Mouse (Mus musculus): ENCODE measurements around the gene Reep1. TPM values are rescaled to one million over a fixed set of nuclear protein-coding genes. Genes with fewer than 3 reads are reported as not detected.

Gene Reep1
- polyA plus RNA-seq, 1 experiment from 2014 or later: 326 TPM

DNA sequence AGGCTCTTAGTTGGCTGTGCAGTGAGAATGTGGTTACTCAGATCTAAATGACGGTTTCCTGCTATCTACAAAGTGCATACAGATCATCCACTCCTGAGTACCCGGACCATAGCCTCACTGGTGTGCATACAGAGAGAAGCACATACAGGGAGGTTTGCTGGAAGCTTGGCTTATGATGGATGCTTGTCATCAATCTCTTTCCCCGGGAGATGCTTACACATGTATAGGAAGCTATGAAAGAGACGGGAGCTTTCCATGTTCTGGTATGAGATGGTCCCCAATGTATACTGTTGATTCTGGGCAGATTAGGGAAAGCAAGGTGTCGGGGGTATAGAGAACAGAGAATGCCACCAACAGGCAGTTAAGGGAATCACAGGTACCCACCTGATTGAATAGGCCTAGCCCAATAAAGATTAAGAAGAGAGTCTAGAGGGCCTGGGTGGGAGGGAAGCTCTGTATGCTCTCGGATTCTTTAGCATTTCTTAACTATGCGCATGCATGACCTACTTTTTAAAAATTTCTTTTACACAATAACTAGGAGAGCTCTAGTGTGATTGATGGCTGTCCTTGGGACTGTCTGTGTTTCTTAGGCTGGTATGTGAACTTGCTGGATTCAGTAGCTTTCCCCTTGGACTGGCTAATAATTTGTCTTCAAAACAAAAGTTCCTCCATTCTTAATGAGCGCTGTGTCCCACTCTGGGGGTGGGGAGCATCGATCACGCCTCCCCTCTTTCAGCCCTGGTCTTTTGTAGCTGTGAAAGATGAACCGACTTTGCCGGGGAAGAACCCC is 62.7 kb downstream of the Reep1 start:
- Histone ChIP-seq H3K36me3 (replicated peaks; ENCODE audit: control insufficient read depth, insufficient read depth) (peaks cover 78% of the 10 kb centered on the region), H3K4me3 (replicated peaks; ENCODE audit: low read length) (no peak overlapping the region), H3K4me2 (replicated peaks) (no peak overlapping the region), H3K27me3 (ENCODE audit: control insufficient read depth, insufficient read depth, low read length) (no peaks in the 10 kb centered on the region), H3K9ac (no peak overlapping the region), H3K4me1 (replicated peaks; ENCODE audit: control insufficient read depth, insufficient read depth, low read length) (no peaks in the 10 kb centered on the region), H3K9me3 (ENCODE audit: control insufficient read depth, low read length) (no peaks in the 10 kb centered on the region), H3K27ac (no peak overlapping the region)
- ATAC-seq (ENCODE audit: low FRiP score): no peak
- no peak for DNase-seq (ENCODE audit: low spot score)
- 72% methylated on average over 12 of the region's 12 CpGs for WGBS

DNA sequence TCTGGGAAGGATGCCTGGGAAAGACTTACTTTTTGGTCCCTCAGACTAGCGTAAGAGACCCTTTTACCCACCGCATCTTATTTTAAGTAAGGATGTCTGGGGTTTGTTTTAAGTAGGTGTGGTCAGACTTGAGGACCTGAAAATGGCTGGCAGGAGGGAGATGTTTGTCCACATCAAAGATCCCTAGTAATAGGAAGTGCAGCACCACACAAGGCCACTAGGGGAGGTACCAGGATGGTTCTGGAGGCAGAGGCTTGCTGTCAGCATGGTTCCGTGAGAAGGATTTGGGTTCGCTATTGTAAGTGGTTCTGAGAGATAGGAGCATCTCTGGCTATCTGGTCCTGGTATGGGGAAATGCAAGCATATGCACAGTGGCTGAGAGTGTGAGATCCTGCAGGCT is 63.5 kb downstream of the Reep1 start:
- Histone ChIP-seq H3K9me3 (ENCODE audit: control insufficient read depth, low read length) (no peaks in the 10 kb centered on the region), H3K36me3 (replicated peaks; ENCODE audit: control insufficient read depth, insufficient read depth) (peaks cover 84% of the 10 kb centered on the region), H3K4me3 (replicated peaks; ENCODE audit: low read length) (no peak overlapping the region), H3K4me2 (replicated peaks) (no peak overlapping the region), H3K4me1 (replicated peaks; ENCODE audit: control insufficient read depth, insufficient read depth, low read length) (no peaks in the 10 kb centered on the region), H3K27me3 (ENCODE audit: control insufficient read depth, insufficient read depth, low read length) (no peaks in the 10 kb centered on the region), H3K9ac (no peak overlapping the region), H3K27ac (no peak overlapping the region)
- ATAC-seq (ENCODE audit: low FRiP score) (no peak), DNase-seq (ENCODE audit: low spot score) (no peak)
- WGBS: 98% methylated on average over 4 of the region's 4 CpGs

DNA sequence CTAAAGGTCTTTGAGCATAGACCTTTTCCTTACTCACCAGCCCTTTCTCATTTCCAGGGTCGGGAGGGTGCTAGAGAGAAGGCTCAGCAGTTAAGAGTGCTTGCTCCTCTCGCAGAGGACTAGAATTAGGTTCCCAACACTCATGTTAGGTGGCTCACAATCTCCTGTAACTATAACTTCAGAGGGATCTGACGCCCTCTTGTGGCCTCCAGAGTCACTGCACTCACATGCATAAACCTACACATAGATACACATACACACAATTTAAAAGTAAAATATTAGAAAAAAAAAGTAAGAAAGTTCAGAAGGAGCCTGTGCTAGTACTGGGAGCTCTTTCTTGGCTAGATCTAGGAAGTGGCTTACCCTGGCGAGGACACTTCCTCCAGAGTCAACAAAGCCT is 63.9 kb downstream of the Reep1 start:
- 97% methylated on average over 4 of the region's 4 CpGs for WGBS

DNA sequence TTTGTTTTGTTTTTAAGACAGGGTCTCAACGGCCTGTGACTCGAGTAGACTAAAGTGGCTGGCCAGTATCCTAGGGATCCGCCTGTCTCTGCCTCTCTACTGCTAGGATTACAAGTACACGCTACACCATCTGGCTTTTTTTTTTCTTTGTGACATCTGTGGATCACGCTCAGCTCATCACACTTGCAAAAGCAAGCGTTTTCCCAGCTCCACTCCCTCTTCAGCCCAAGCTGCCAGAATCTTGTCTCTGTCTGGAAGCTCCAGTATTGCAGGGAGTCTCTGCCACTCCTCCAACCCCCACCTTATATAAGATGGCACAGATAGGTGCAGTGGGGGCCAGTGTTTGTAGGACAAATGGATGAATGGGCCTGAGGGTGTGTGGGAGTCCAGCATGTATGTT is 64.8 kb downstream of the Reep1 start:
- whole genome bisulfite sequencing: 80% methylated on average over 6 of the region's 6 CpGs
- ATAC-seq (ENCODE audit: low FRiP score): no peak
- H3K27ac ChIP-seq: no peak overlapping the region
- H3K4me1 ChIP-seq (replicated peaks; ENCODE audit: control insufficient read depth, insufficient read depth, low read length): no peaks in the 10 kb centered on the region
- H3K27me3 ChIP-seq (ENCODE audit: control insufficient read depth, insufficient read depth, low read length): no peaks in the 10 kb centered on the region
- peaks cover 80% of the 10 kb centered on the region for H3K36me3 ChIP-seq (replicated peaks; ENCODE audit: control insufficient read depth, insufficient read depth)
- H3K4me2 ChIP-seq (replicated peaks): no peak overlapping the region
- H3K4me3 ChIP-seq (replicated peaks; ENCODE audit: low read length): no peak overlapping the region
- no peak overlapping the region for H3K9ac ChIP-seq
- H3K9me3 ChIP-seq (ENCODE audit: control insufficient read depth, low read length): no peaks in the 10 kb centered on the region
- DNase-seq (ENCODE audit: low spot score): no peak

More for the DNA sequence above, 63.9 kb downstream of the Reep1 start:
- Histone ChIP-seq H3K4me1 (replicated peaks; ENCODE audit: control insufficient read depth, insufficient read depth, low read length) (no peaks in the 10 kb centered on the region), H3K36me3 (replicated peaks; ENCODE audit: control insufficient read depth, insufficient read depth) (peaks cover 84% of the 10 kb centered on the region), H3K4me2 (replicated peaks) (no peak overlapping the region), H3K9me3 (ENCODE audit: control insufficient read depth, low read length) (no peaks in the 10 kb centered on the region), H3K27me3 (ENCODE audit: control insufficient read depth, insufficient read depth, low read length) (no peaks in the 10 kb centered on the region), H3K4me3 (replicated peaks; ENCODE audit: low read length) (no peak overlapping the region), H3K27ac (no peak overlapping the region), H3K9ac (no peak overlapping the region)
- ATAC-seq (ENCODE audit: low FRiP score): no peak
- no peak for DNase-seq (ENCODE audit: low spot score)

DNA sequence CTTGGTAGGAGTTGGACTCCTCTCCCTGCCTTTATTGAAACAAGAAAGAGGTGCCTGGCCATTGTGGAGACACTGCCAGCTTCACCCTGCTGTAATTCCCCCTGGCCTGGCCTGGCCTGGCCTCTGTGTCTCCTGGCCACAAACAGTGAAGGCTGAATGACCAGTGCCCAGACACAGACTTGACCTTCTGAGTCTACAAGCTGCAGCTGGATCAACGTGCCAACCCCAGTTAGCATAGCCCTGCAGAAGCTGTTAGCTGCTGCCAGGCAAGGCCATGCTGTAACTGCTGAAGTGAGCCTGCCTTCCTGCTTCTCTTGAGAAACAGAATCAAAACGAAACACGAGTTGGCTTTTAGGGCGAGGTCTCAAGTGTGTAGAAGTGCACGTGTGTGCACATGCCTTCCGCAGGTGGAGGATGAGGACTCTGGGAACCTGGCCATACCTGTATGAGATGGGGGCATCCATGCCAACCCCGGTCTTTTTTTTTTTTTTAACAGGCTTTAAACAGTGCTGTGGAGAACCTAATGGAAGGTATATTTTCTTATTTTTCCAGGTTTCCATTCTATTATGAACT is 65.4 kb downstream of the Reep1 start:
- H3K9ac ChIP-seq: no peak overlapping the region
- H3K27ac ChIP-seq: no peak overlapping the region
- ATAC-seq (ENCODE audit: low FRiP score) (no peak), DNase-seq (ENCODE audit: low spot score) (no peak)
- H3K4me3 ChIP-seq (replicated peaks; ENCODE audit: low read length): no peak overlapping the region
- no peak overlapping the region for H3K4me2 ChIP-seq (replicated peaks)
- H3K27me3 ChIP-seq (ENCODE audit: control insufficient read depth, insufficient read depth, low read length): no peaks in the 10 kb centered on the region
- 91% methylated on average over 7 of the region's 7 CpGs for WGBS
- no peaks in the 10 kb centered on the region for H3K9me3 ChIP-seq (ENCODE audit: control insufficient read depth, low read length)
- peaks cover 81% of the 10 kb centered on the region for H3K36me3 ChIP-seq (replicated peaks; ENCODE audit: control insufficient read depth, insufficient read depth)
- H3K4me1 ChIP-seq (replicated peaks; ENCODE audit: control insufficient read depth, insufficient read depth, low read length): no peaks in the 10 kb centered on the region

DNA sequence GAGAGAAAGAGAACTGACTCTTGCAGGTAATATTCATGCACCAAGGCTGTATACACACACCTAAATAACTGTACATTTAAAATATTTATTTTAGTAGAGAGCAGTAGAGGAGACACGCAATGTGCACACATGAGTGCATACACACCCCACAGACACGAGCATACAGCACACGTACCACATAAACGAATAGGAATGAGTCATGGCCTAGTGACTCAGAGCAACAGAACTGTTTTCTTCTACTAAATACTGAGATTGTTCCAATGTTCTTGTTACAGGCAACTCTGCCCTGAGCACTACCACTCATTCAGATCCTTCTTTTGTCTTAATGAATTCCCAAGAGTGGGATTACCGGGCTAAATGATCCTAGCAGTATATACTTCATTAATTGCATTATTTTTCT is 70.7 kb downstream of the Reep1 start:
- Histone ChIP-seq H3K9ac (no peak overlapping the region), H3K36me3 (replicated peaks; ENCODE audit: control insufficient read depth, insufficient read depth) (peaks cover 89% of the 10 kb centered on the region), H3K4me2 (replicated peaks) (no peak overlapping the region), H3K27me3 (ENCODE audit: control insufficient read depth, insufficient read depth, low read length) (no peaks in the 10 kb centered on the region), H3K4me1 (replicated peaks; ENCODE audit: control insufficient read depth, insufficient read depth, low read length) (no peaks in the 10 kb centered on the region), H3K9me3 (ENCODE audit: control insufficient read depth, low read length) (no peaks in the 10 kb centered on the region), H3K27ac (no peak overlapping the region), H3K4me3 (replicated peaks; ENCODE audit: low read length) (no peak overlapping the region)
- 91% methylated on average over 5 of the region's 5 CpGs for WGBS
- DNase-seq (ENCODE audit: low spot score) (no peak), ATAC-seq (ENCODE audit: low FRiP score) (no peak)

DNA sequence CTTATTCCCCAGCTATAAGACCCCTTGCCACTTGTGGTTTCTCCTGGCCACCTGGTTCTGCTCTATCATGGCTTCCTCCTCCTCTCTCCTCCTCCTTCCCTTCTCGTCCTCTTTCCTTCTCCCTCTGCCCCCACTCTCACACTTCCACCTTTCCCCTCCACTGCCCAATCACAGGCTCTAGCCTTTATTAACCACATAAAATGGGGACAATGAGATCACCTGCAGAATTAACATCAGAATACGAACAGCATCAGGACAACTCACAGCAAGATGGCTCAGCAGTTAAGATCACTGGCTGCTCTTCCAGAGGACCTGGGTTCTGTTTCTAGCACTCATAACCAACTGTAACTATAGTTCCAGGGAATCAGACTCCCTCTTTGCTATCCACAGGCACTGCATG is 72.5 kb downstream of the Reep1 start:
- WGBS: 60% methylated on average over 2 of the region's 2 CpGs
- Histone ChIP-seq H3K27me3 (ENCODE audit: control insufficient read depth, insufficient read depth, low read length) (no peaks in the 10 kb centered on the region), H3K27ac (no peak overlapping the region), H3K4me1 (replicated peaks; ENCODE audit: control insufficient read depth, insufficient read depth, low read length) (no peaks in the 10 kb centered on the region), H3K36me3 (replicated peaks; ENCODE audit: control insufficient read depth, insufficient read depth) (peaks cover 82% of the 10 kb centered on the region), H3K9me3 (ENCODE audit: control insufficient read depth, low read length) (no peaks in the 10 kb centered on the region), H3K4me2 (replicated peaks) (no peak overlapping the region), H3K9ac (no peak overlapping the region), H3K4me3 (replicated peaks; ENCODE audit: low read length) (no peak overlapping the region)
- DNase-seq (ENCODE audit: low spot score): no peak
- ATAC-seq (ENCODE audit: low FRiP score): no peak

DNA sequence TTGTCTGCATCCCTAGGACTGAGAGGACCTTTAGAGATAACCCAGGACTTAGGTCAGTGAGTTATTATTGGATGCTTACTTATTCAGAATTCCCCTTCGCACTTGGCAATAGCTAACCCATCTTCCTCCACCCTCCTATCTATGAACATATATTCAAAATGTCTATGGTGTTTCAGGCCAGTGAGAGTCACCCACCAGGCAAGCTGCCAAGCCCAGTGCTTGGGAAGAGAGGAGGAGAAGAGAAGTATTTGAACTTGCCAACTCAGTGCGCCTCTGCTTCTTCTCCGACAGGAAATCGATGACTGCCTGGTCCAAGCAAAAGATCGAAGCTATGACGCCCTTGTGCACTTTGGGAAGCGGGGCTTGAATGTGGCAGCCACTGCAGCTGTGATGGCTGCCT is 73.1 kb downstream of the Reep1 start:
- H3K9me3 ChIP-seq (ENCODE audit: control insufficient read depth, low read length): no peaks in the 10 kb centered on the region
- 90% methylated on average over 7 of the region's 7 CpGs for WGBS
- no peak for ATAC-seq (ENCODE audit: low FRiP score)
- H3K27ac ChIP-seq: no peak overlapping the region
- H3K4me3 ChIP-seq (replicated peaks; ENCODE audit: low read length): no peak overlapping the region
- H3K36me3 ChIP-seq (replicated peaks; ENCODE audit: control insufficient read depth, insufficient read depth): peaks cover 78% of the 10 kb centered on the region
- H3K4me2 ChIP-seq (replicated peaks): no peak overlapping the region
- no peak for DNase-seq (ENCODE audit: low spot score)
- no peaks in the 10 kb centered on the region for H3K4me1 ChIP-seq (replicated peaks; ENCODE audit: control insufficient read depth, insufficient read depth, low read length)
- no peaks in the 10 kb centered on the region for H3K27me3 ChIP-seq (ENCODE audit: control insufficient read depth, insufficient read depth, low read length)
- H3K9ac ChIP-seq: no peak overlapping the region

DNA sequence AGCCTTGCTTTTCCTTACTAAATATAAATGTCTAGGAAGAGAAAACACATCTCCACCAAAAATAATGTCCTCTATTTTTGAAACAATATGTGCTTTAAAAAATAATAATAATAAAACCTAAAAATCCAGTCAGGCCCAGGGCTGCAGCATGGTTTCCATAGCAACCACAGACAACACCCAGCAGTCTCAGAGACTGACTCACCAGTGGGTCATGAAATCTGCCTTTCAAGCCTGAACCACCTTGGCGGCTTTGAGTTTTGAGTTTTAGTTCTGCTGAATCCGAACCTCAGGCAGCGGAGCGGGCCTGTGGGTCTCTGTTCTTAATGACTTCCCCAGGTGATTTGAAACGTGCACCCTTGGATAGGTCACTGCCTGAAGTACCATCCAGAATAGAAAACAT is 75.8 kb downstream of the Reep1 start:
- Histone ChIP-seq H3K4me2 (replicated peaks) (no peak overlapping the region), H3K4me3 (replicated peaks; ENCODE audit: low read length) (no peak overlapping the region), H3K9ac (no peak overlapping the region), H3K4me1 (replicated peaks; ENCODE audit: control insufficient read depth, insufficient read depth, low read length) (no peaks in the 10 kb centered on the region), H3K36me3 (replicated peaks; ENCODE audit: control insufficient read depth, insufficient read depth) (peaks cover 81% of the 10 kb centered on the region), H3K27ac (no peak overlapping the region), H3K9me3 (ENCODE audit: control insufficient read depth, low read length) (no peaks in the 10 kb centered on the region), H3K27me3 (ENCODE audit: control insufficient read depth, insufficient read depth, low read length) (no peaks in the 10 kb centered on the region)
- DNase-seq (ENCODE audit: low spot score) (no peak), ATAC-seq (ENCODE audit: low FRiP score) (no peak)
- WGBS: 89% methylated on average over 5 of the region's 5 CpGs
